Mouse (Mus musculus) cerebral cortex, adult 2 months (tissue): ENCODE results near the gene Gtf3c5.

Source experiments
- WGBS: fragments of 180-500 bp; shearing (Covaris S2); methylation state at CpG from one replicate; pipeline ENCODE4 v1.1.7; 2018; 5-methylcytosine and 5-hydroxymethylcytosine counted together

Gtf3c5 gene

DNA sequence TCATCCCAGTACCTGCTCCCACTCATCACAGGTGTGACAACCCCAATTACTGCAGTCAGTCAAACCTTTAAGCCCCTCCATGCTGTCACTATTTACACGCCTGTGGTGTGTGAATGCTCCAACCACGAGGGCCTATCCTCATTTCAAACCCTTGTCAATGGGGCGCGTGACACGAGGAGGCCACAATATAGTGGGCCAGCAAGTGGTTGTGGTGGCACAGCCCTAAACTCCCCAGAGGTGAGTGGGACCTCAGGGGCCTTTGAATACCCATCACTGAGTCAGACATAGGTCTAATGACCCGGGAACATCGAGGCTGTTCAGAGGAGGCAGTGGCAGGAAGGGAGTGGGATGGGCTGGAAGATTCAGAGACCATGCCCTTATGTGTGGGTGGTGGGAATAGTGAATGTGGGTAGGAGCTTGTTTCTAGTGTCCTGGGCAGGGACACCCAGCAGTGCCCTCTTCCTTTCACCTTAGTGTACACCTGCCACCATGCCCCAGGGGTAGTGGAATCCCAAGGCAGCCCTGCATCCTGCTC lies 49.6 kb downstream of the Gtf3c5 start:
- WGBS = 16% methylated on average over 7 of the region's 7 CpGs

DNA sequence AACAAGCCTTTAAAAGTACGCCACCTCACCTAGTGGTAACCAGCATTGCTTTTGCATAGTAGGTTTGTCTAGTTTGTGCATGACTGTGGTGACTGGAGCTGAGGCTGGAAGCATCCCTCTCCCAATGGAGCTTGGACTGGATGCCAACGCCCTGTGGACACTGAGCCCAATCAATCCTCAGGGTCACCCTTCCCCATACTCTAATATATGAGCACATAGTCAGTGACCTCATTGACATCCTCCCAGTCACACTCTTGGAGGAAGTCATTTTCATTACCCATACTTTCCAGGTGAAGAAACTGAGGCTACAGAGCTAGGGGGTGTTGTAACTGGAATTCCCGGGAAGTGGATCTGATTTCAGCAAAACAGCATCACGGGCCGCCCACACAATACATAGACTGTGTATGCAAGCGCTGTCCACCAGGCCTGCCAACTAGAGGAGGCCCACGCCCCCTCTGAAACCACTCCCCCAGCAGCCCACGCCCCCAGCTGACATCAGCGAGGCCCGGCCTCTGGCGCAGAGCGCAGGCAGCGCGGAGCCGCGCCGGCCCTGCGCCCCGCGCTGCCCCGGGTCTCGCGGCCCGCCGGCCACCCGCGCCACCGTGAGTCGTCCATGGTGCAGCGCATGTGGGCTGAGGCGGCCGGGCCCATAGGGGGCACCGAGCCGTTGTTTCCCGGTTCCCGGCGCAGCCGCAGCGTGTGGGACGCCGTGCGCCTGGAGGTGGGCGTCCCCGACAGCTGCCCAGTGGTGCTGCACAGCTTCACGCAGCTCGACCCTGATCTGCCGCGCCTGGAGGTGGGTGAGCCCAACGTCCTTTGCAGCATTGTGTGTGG lies 50.4 kb downstream of the Gtf3c5 start:
- WGBS = 2% methylated on average over 49 of the region's 49 CpGs

- 61% methylated on average over 7 of the region's 7 CpGs for WGBS
Observed at GRCm38 (mm10) chr2:28530311-28530710, 53.2 kb downstream of the Gtf3c5 start.

- WGBS = 54% methylated on average over 4 of the region's 4 CpGs
Observed at GRCm38 (mm10) chr2:28529856-28530255, 53.7 kb downstream of the Gtf3c5 start.

DNA sequence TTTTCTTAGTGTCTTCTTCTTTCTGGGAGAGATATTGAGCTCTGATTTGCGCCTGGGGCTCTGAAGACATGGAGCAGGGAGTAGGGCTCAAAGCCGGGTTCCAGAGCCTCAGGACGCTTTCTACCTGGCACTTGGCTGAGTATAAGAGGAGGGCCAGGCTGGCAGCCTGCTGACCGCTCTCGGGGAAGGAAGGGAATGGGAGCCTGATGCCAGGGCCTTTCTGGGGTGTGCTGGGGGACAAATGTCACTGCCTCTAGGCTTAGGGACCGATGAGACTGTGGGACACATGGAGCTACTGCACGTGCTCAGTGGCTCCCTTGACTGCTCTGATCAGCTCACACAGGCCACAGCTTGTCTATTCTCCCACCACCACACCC lies 55.2 kb downstream of the Gtf3c5 start:
- 75% methylated on average over 7 of the region's 7 CpGs for WGBS

- WGBS = 84% methylated on average over 20 of the region's 20 CpGs
Observed at GRCm38 (mm10) chr2:28527436-28528353, 55.9 kb downstream of the Gtf3c5 start.

DNA sequence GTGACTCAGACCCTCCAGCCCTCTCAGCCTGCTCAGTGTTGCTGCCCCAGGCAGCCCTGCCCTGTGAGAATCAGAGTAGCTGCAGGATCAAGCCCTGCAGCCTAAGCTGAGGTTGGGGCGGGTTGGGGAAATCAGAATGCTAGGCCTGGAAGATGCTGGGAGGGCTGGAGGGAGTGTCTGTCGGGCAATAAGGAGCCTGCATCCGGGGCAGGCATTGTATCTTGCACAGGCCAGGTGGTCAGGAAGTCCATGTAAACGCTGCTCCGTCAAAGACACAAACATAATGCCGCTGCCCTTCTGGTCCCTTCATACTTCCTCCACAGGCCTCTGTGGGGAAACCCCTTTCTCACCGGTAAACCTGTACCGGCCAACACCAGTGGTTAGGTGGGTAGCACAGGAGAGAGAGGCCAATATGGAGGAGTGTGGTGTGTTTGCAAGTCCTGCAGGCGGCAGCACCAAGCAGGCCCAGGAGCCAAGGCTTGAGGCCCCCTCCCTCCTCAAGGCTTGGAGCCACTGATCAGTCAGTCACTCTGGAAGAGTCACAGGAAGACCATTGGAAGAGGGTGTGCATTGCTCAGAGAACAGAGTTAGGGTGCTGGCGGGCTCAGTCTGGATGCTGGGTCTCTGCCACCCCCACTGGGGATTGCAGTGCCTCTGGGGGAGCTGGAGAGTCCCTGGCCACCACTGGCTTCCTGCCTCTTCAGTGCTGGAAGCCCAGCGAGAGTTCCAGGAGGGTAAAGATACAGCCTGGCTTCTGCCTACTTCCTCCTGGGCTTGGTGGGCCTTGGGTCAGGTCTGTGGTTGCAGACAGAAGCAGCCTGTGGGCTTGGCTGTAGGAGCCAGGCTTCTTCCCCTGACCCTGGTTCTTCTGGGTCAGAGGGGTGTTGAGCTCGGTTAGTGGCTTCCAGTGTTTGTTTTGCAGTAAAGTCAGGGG lies 57.3 kb downstream of the Gtf3c5 start:
- 40% methylated on average over 12 of the region's 12 CpGs for WGBS

DNA sequence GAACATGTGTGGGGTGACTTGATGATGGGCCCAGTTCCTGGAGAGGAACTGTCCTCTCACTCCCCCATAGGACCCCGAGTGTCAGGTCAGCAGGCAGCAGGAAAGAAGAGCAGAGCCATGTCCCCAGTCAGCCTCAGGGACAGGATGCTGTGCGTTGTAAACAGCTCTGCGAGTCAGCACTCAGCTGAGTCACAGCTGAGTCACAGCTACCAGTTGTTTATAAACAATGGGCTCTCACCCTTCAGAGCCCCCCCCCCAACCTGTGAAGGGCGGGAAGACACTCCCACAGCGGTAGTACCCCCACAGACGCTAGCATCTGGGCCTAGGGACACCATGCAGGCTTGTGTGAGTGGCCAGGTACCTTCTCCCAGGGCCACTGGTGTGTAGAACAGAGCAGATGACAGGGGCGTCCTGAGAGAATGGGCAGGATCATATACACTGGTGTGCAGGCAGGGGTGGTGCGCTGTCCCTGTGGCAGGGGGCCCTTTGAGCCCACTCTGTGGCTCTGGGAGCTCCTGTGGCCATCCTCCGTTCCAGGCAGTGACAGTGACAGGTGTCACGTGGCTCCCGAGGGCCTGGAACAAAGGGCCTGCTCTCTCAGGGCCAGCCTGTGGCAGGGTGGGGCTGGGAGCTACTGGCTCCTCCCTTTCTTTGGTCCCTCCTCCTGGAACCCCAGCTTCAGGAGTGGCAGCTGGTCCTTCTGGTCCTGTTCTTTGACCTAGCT lies 58.2 kb downstream of the Gtf3c5 start:
- 24% methylated on average over 11 of the region's 11 CpGs for WGBS

DNA sequence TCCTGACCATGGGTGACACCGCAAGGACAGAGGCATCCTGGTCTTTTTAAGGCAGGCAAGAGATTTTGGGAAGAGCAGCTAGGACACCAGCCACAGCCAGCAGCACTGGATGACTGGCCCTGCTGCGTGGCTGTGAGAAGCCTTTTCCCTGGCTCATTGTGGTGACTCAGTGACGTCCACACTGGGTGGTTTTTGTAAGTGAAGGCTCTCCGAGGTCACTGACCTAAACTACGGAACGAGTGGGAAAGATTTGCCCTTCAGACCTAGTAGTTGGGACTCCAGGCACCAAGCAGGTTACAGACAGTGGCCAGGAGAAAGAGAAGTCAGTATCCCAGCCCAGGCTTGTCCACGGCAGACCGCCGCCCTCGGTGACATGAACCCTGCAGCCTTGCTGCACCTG lies 59.1 kb downstream of the Gtf3c5 start:
- WGBS = 77% methylated on average over 10 of the region's 10 CpGs

DNA sequence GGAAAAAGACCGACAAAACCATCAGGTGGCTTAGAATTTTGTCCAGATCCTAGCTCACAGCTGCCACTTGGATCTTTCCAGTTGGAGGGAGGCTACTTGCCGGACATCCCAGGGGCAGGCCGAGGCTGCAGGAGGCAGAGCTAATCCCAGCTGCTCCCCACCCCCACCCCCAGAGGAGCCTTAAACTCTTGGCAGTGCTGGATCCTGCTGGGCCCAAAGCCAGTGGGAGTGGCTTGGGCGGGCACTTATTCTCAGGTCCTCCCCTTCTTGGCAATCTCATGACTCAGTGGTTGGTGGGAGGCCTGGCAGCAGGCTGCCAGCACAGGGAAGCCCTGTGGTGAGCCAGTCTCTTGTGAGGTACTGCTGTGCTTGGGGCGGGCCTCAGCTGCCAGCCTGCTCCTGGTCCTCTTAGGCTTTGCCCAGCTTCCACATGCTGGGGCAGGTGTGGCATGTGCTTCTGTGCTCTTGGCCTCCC lies 59.9 kb downstream of the Gtf3c5 start:
- WGBS = 9% methylated on average over 5 of the region's 5 CpGs

DNA sequence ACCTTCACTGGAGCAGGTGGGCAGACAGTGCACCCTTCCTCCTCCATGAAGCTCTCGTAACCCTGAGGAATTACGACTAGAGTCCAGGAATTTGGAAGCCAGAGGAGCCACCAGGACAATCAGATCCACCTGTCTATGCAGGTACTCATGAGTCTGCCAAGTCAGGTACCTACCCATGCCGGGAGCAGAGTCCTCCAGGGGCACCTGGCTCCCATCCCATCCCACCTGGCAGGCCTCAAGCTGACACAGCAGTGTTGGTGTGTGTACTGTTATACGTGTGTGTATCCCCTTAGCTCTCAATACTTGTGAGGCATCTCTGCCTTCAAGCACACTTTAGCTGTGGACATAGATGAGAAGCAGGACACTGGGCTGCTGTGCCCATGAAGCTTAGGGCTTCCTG lies 61.4 kb downstream of the Gtf3c5 start:
- WGBS = 55% methylated on average over 4 of the region's 4 CpGs

DNA sequence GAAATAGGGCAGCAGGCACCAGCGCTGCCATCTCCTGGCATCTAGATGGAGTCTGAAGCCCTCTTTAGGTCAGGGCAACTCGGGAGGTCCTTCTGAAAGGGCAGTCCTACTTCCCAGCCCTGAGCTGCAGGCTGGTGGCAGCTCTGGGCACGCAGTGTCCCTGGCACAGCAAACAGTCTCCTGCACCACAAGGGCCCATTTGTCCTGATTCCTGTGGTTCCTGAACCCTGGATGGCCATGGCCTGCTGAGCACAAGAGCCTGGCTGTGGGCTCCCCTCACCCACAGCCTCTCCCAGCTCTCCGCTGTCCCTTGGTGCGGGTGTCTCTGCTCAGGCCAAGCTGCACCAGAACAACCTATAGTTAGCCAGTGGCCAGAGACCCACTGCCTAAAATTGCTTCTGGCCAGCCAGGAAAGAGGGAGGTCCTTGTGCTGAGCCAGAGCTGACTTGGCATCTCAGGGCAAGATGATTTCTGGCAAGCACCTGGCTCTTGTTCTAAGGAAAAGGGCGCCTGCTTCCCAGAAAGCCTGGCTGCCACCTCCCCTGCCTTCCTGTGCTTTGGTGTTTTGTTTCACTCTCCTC lies 61.9 kb downstream of the Gtf3c5 start:
- WGBS = 66% methylated on average over 6 of the region's 6 CpGs

DNA sequence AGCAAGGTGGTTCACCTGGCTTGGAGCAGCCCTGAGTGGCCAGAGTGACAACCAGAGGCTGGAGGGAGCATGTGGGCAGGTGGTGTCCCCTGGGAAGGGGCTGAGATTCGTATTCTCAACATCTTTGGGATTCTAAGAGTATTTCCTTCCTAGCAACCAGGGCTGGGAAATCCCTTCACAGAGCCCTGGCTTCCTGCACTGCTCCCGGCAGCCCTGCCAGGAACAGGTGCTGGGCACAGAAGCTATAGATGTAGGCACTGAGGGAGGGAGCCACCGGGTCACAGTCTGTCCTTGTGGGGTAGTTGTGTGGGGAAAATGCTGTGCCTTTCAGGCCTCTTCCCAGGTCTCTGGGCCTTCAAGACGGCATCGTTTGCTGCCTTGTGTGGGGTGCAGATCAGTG lies 63.0 kb downstream of the Gtf3c5 start:
- 38% methylated on average over 5 of the region's 5 CpGs for WGBS

DNA sequence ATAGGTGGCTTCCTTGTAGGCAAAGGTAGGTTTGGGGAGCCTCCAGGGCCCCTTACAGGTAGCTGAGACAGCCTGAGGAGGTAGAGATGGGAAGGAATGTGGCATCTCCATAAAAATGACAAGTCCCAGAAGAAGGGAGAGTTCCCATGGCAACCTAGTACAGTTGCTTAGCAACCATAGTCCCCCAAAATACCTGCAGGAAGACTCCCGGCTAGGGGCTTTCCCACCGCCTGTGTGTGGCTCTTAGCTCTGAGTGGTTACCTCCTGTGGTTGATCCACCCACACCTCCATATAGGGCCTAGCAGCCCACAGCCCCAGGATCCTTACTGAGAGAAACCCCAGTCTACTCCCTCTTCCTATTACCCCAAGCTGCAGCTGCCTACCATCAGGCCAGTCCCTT lies 65.3 kb downstream of the Gtf3c5 start:
- 47% methylated on average over 2 of the region's 2 CpGs for WGBS

GRCm38 (mm10) chr2:28517206-28517909 lies 66.2 kb downstream of the Gtf3c5 start:
- WGBS = 44% methylated on average over 5 of the region's 5 CpGs
